Mouse (Mus musculus): Measurements from ENCODE around the gene Upk1a. TPM values are rescaled to one million over a fixed set of nuclear protein-coding genes. Genes with fewer than 3 reads are reported as not detected.

Gene Upk1a
- total and polyA plus RNA-seq, 3 experiments: 0.47 to 10.9 (median 1.8) TPM

- H3K9me3 ChIP-seq (replicated peaks; ENCODE audit: low read length): no peaks in the 10 kb centered on the region
- dilution Hi-C loops (cut with MboI; ENCODE audit: extremely low pct_ligation_motif_present, extremely low pct_unique_long_range_greater_than_20kb, low sequenced_read_pairs): no loop called here
- peak overlapping the region; percentile 92 for H3K9ac ChIP-seq (ENCODE audit: insufficient read depth, low read depth)
- peak overlapping the region; percentile 64 for H3K27ac ChIP-seq (ENCODE audit: insufficient read depth, low read depth)
- in situ Hi-C loops (cut with MboI; ENCODE audit: low pct_ligation_motif_present, low pct_unique_long_range_greater_than_20kb, low sequenced_read_pairs): no loop called here
- TF ChIP-seq NELFE (IDR thresholded peaks at IDR 0.05; ENCODE audit: low read depth, low read length) (no peak), TBP (conservative IDR thresholded peaks at IDR 0.05; ENCODE audit: low read depth, low read length) (no peak), ZKSCAN1 (IDR thresholded peaks at IDR 0.05; ENCODE audit: borderline replicate concordance, low read depth, low read length) (no peak)
- H3K27me3 ChIP-seq (replicated peaks): no peaks in the 10 kb centered on the region
- H3K4me3 ChIP-seq (replicated peaks in 1 of 3; ENCODE audit: low read depth in 2 of 3, low read length in 2 of 3, poor library complexity in 1 of 3): peak overlapping the region; percentile 93 to 94 (median 94)
- H3K4me2 ChIP-seq (ENCODE audit: insufficient read depth, low read depth, poor library complexity, severe bottlenecking): peak overlapping the region; percentile 72; the same call in 1 of the 2 replicates
- peaks cover 4 to 24% of the 10 kb centered on the region in 2 experiments; a peak in 3 of 4 replicates for H3K4me1 ChIP-seq (ENCODE audit: control insufficient read depth in 1 of 2, insufficient read depth in 2 of 2)
- H3K79me2 ChIP-seq (replicated peaks; ENCODE audit: control insufficient read depth, extremely low read depth, insufficient read depth, poor library complexity, severe bottlenecking): peaks cover 58% of the 10 kb centered on the region
- H3K36me3 ChIP-seq (replicated peaks in 1 of 2; ENCODE audit: control insufficient read depth in 1 of 2, insufficient read depth in 1 of 2, low read length in 1 of 2): peaks cover 40 to 56% of the 10 kb centered on the region in 2 experiments
- no peak for DNase-seq (ENCODE audit: extremely low read depth)
These were observed 24.6 kb downstream of the Upk1a start for GRCm38 (mm10) chr7:30587842-30588667.

DNA sequence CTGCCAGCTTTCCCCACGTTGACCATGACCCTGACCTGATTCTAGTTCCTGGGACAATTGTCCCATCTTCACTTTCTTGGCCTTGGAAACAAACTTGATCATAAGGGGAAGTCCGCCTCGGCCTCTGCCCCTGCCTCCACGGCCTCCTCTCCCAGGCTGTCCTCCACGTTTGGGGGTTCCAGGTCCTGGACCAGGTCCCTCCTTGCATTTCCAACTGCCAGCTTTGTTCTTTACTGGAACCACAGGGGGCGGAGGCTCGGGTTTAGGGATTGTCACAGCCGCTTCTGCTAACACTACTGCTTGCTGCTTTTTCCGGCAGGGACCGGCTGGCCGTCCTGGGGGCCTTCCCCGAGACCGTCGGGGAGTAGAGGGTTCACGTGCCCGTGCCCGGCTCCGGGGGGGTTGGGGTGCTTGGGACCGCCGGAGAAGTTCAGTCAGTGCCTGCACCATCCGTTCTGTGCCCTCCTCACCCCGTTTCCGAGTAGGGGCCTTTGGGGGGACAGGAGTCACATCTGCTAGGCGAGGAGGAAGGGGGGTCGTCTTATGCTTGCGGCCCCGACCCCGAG lies 26.1 kb downstream of the Upk1a start:
- Histone ChIP-seq H3K79me2 (replicated peaks; ENCODE audit: control insufficient read depth, extremely low read depth, insufficient read depth, poor library complexity, severe bottlenecking) (peaks cover 45% of the 10 kb centered on the region), H3K9ac (ENCODE audit: insufficient read depth, low read depth) (no peak overlapping the region), H3K9me3 (replicated peaks; ENCODE audit: low read length) (no peaks in the 10 kb centered on the region), H3K4me1 (ENCODE audit: control insufficient read depth in 1 of 2, insufficient read depth in 2 of 2) (peaks cover 3 to 21% of the 10 kb centered on the region in 2 experiments; a peak in 3 of 4 replicates), H3K27ac (ENCODE audit: insufficient read depth, low read depth) (no peak overlapping the region), H3K4me3 (replicated peaks in 1 of 3; ENCODE audit: low read depth in 2 of 3, low read length in 2 of 3, poor library complexity in 1 of 3) (no peak overlapping the region), H3K27me3 (replicated peaks) (no peaks in the 10 kb centered on the region), H3K36me3 (replicated peaks in 1 of 2; ENCODE audit: control insufficient read depth in 1 of 2, insufficient read depth in 1 of 2, low read length in 1 of 2) (peaks cover 55 to 71% of the 10 kb centered on the region in 2 experiments), H3K4me2 (ENCODE audit: insufficient read depth, low read depth, poor library complexity, severe bottlenecking) (peak overlapping the region; percentile 72; the same call in 1 of the 2 replicates)
- in situ Hi-C loops (cut with MboI; ENCODE audit: low pct_ligation_motif_present, low pct_unique_long_range_greater_than_20kb, low sequenced_read_pairs): no loop called here
- no peak for DNase-seq (ENCODE audit: extremely low read depth)
- dilution Hi-C loops (cut with MboI; ENCODE audit: extremely low pct_ligation_motif_present, extremely low pct_unique_long_range_greater_than_20kb, low sequenced_read_pairs): no loop called here
- no peak for TF ChIP-seq IRF4 (IDR thresholded peaks at IDR 0.05; ENCODE audit: low read depth, low read length)
- TF ChIP-seq UBTF (IDR thresholded peaks at IDR 0.05; ENCODE audit: low read depth, low read length): no peak
- no peak for TF ChIP-seq ZKSCAN1 (IDR thresholded peaks at IDR 0.05; ENCODE audit: borderline replicate concordance, low read depth, low read length)
- TF ChIP-seq TBP (conservative IDR thresholded peaks at IDR 0.05; ENCODE audit: low read depth, low read length): no peak
- no peak for TF ChIP-seq MXI1 (IDR thresholded peaks at IDR 0.05; ENCODE audit: low read depth, low read length)
- no peak for TF ChIP-seq POLR2AphosphoS2 (IDR thresholded peaks at IDR 0.05; ENCODE audit: low read depth, low read length)
- TF ChIP-seq PAX5 (IDR thresholded peaks at IDR 0.05; ENCODE audit: low read length): no peak
- no peak for TF ChIP-seq JUND (conservative IDR thresholded peaks at IDR 0.05; ENCODE audit: low read depth, low read length)
- TF ChIP-seq USF2 (conservative IDR thresholded peaks at IDR 0.05; ENCODE audit: low read depth, low read length): no peak
- TF ChIP-seq CHD2 (IDR thresholded peaks at IDR 0.05; ENCODE audit: low read length): no peak
- no peak for TF ChIP-seq CHD1 (IDR thresholded peaks at IDR 0.05; ENCODE audit: low read depth, low read length)
- TF ChIP-seq ZNF384 (IDR thresholded peaks at IDR 0.05; ENCODE audit: low read depth, low read length): no peak
- TF ChIP-seq NELFE (IDR thresholded peaks at IDR 0.05; ENCODE audit: low read depth, low read length): no peak
- no peak for TF ChIP-seq NRF1 (IDR thresholded peaks at IDR 0.05; ENCODE audit: low read depth, low read length)
- TF ChIP-seq MAFK (IDR thresholded peaks at IDR 0.05; ENCODE audit: insufficient replicate concordance, low read length): no peak
- TF ChIP-seq MYC (IDR thresholded peaks at IDR 0.05; ENCODE audit: low read depth, low read length): no peak
- TF ChIP-seq ZMIZ1 (IDR thresholded peaks at IDR 0.05; ENCODE audit: low read depth, low read length): no peak
- TF ChIP-seq ZC3H11A (IDR thresholded peaks at IDR 0.05; ENCODE audit: low read depth, low read length): no peak
- TF ChIP-seq USF1 (IDR thresholded peaks at IDR 0.05; ENCODE audit: low read depth, low read length): no peak

Data from CH12.LX (cell line).